Mouse (Mus musculus) brain, embryonic 14.5 days (tissue): ENCODE data around the gene Lmf1. TPM values are rescaled to one million over a fixed set of nuclear protein-coding genes. Genes with fewer than 3 reads are reported as not detected.

Source experiments
- DNase-seq: peaks from one replicate; pipeline ENCODE4 v3.0.0-alpha.2; 2011; ENCODE audit warnings: low read depth
- CTCF ChIP-seq: fragments of 200-500 bp; IDR thresholded peaks from 2 replicates; pipeline ENCODE4 v1.5.1; 2012; ENCODE audit warnings: inconsistent platforms, mild to moderate bottlenecking, moderate library complexity, borderline replicate concordance; ENCODE audit not compliant: insufficient read depth, insufficient read length; ENCODE audit errors: extremely low read depth
- POLR2A ChIP-seq: fragments of 200-500 bp; IDR thresholded peaks from 2 replicates; pipeline ENCODE4 v1.6.1; 2012; ENCODE audit warnings: mild to moderate bottlenecking, inconsistent platforms, borderline replicate concordance; ENCODE audit not compliant: poor library complexity, insufficient read depth, insufficient read length, severe bottlenecking; ENCODE audit errors: extremely low read depth
- polyA plus RNA-seq: library from polyadenylated mRNA; depleted of rRNA; stranded (reverse); fragments of >200 nt; gene quantifications from 2 replicates; pipeline ENCODE4 v1.2.3, GENCODE M21; 2012

The Lmf1 gene
- polyA plus RNA-seq, 1 experiment: 16.0 TPM

- TF ChIP-seq CTCF (no peak), POLR2A (no peak)
- peak; percentile 79 for DNase-seq
These were observed 22.1 kb upstream of the Lmf1 start for GRCm38 (mm10) chr17:25556630-25557354.

- peak; percentile 61 for DNase-seq
- TF ChIP-seq CTCF (no peak), POLR2A (no peak)
These were observed 19.3 kb upstream of the Lmf1 start for GRCm38 (mm10) chr17:25559634-25560033.

DNA sequence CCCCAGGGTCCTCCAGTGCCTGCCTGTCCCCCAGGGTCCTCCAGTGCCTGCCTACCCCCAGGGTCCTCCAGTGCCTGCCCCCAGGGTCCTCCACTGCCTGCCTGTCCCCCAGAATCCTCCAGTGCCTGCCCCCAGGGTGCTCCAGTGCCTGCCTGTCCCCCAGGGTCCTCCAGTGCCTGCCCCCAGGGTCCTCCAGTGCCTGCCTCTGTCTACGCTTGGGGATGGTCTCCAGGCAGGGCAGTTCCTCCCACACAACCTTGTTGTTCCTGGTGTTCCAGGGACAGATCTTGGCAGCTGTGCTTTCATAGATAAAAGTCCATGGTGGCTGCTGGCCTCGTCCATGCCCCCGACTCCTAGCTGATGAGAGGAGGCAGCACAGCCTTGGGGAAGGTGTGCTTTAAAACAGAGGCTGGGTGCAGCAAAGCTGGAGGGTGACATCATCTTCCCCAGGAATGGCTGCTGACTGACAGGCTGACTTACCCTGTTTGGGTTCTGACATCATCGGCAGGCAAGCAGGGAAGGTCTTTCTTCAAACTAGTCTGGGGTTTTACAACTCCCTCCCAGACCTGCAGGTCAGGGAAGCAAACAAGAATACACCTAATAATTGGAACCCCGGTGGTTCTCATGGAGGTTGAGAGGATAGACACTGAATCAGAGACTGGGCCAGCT, 18.2 kb upstream of the Lmf1 start:
- peak; percentile 76 for DNase-seq
- TF ChIP-seq CTCF (no peak), POLR2A (no peak)

GRCm38 (mm10) chr17:25561223-25562028, 17.5 kb upstream of the Lmf1 start:
- DNase-seq: peak; percentile 96
- no peak for TF ChIP-seq CTCF
- no peak for TF ChIP-seq POLR2A

GRCm38 (mm10) chr17:25564481-25564880, 14.4 kb upstream of the Lmf1 start:
- TF ChIP-seq POLR2A (no peak), CTCF (no peak)
- DNase-seq: peak; percentile 63

DNA sequence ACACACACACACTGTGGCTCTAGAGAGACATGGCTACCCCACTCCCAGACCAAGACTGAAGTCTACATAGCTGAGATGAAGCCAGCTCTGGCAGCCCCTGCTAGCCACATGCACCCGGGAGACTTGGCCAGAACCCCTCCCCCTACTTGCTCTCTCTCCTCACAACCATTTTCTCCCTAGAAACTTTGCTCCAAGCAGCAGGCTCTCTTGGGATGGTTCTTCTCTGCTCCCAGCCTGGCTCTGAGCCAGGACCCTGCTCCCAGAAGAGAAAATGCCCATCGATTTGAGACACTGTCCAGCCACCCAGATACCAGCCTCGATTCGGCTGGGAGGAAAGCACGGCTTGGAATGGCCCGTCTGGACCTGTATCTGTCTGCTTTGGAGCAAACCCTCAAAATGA, 13.6 kb upstream of the Lmf1 start:
- peak; percentile 84 for DNase-seq
- TF ChIP-seq CTCF (no peak), POLR2A (no peak)

- DNase-seq: peak; percentile 53
- no peak for TF ChIP-seq POLR2A
- no peak for TF ChIP-seq CTCF
These were observed 12.9 kb upstream of the Lmf1 start for GRCm38 (mm10) chr17:25565860-25566600.

DNA sequence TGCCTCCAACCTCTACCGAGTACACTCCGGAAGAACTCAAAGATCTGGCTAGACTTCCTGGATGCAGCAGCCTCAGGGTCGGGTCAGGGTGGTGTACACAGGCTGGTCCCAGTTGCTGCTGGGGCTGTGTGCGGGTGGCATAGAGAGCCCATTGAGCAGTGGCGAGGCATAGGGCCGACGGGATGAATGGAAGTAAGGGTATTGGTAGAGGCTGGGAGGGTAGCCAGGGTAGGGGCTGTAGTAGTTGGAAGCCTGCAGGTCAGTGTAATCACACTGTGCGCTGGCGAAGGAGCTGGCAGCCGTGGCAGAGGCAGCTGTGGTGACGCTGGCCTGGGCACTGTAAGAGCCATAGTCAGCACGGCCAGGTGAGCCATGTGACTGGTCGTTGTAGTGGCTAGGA, 11.6 kb upstream of the Lmf1 start:
- TF ChIP-seq CTCF (no peak), POLR2A (no peak)

GRCm38 (mm10) chr17:25567745-25568144, 11.1 kb upstream of the Lmf1 start:
- TF ChIP-seq CTCF (peak; percentile 94), POLR2A (no peak)
- peak; percentile 75 for DNase-seq

More for the DNA sequence above, 11.6 kb upstream of the Lmf1 start:
- peak; percentile 18 for DNase-seq

- peak; percentile 81 for DNase-seq
- TF ChIP-seq CTCF: no peak
- no peak for TF ChIP-seq POLR2A
These were observed 10.7 kb upstream of the Lmf1 start for GRCm38 (mm10) chr17:25568206-25568605.

GRCm38 (mm10) chr17:25568880-25569279, 10.0 kb upstream of the Lmf1 start:
- peak; percentile 31 for DNase-seq
- TF ChIP-seq CTCF (no peak), POLR2A (no peak)

GRCm38 (mm10) chr17:25569833-25570647, 8.8 kb upstream of the Lmf1 start:
- no peak for TF ChIP-seq CTCF
- TF ChIP-seq POLR2A: no peak
- peak; percentile 31 for DNase-seq

- TF ChIP-seq CTCF (peak; percentile 35; the same call in 1 of the 2 replicates), POLR2A (peak; percentile 25; the same call in 1 of the 2 replicates)
- peak; percentile 95 for DNase-seq
These were observed 8.0 kb upstream of the Lmf1 start, which contains the start of gene Sox8 for GRCm38 (mm10) chr17:25570648-25571452. TSS of gene Sox8 (minus strand) at chr17:25570686.
